Mouse (Mus musculus): Measurements from ENCODE around the gene Npas1.

The Npas1 gene

GRCm38 (mm10) chr7:16468115-16468514 is 9.4 kb downstream of the Npas1 start:
- DNase-seq, result no peak

DNA sequence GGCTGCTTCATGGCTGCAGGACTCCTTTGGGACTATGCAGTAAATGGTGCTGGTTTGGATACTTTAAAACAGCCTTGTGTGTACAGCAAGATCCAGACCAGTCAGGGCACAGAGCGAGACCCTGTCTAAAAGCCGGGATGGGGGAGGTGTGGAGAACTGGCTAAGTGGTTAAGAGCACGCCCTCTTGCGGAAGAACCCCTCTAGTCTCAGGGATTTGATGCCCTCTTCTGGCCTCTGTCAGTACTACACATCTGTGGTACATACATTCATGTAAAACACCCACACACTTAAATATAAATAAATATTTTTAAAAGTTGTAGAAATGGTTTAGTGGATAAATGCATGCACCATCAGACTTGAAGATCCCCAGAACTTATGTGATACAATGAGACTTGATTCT is 11.0 kb downstream of the Npas1 start:
- DNase-seq, result peak; percentile 35 to 38

GRCm38 (mm10) chr7:16465568-16465967 is 12.0 kb downstream of the Npas1 start:
- no peak for DNase-seq

DNA sequence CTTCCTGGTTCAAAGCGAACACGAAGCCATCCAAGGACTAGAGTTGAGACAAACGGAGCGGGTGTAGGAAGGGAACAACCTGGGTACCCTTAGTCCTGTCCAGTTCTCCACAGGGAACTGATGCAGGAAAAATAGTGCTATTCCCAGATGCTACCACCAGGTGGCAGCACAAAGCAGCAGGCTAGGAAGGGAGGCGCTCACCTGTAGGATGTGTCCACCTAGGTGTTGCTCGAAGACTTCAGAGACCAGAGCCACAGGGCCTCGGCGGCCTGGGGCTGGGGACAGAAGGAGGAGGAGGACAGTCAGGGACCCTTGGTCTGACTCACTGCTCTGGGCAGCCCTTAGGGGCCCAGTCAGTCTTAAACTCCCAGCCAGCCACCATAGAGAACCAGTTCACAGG is 12.4 kb downstream of the Npas1 start:
- peak; percentile 85 for DNase-seq

GRCm38 (mm10) chr7:16463214-16463613 is 14.3 kb downstream of the Npas1 start:
- DNase-seq, result peak; percentile 92

- DNase-seq, result no peak
These were observed 15.8 kb downstream of the Npas1 start for GRCm38 (mm10) chr7:16461705-16462104.

GRCm38 (mm10) chr7:16461151-16461550 is 16.4 kb downstream of the Npas1 start:
- DNase-seq, result no peak

- DNase-seq, result no peak
These were observed 17.0 kb downstream of the Npas1 start for GRCm38 (mm10) chr7:16460566-16460965.

GRCm38 (mm10) chr7:16456289-16456688 is 21.2 kb downstream of the Npas1 start:
- DNase-seq, result no peak

DNA sequence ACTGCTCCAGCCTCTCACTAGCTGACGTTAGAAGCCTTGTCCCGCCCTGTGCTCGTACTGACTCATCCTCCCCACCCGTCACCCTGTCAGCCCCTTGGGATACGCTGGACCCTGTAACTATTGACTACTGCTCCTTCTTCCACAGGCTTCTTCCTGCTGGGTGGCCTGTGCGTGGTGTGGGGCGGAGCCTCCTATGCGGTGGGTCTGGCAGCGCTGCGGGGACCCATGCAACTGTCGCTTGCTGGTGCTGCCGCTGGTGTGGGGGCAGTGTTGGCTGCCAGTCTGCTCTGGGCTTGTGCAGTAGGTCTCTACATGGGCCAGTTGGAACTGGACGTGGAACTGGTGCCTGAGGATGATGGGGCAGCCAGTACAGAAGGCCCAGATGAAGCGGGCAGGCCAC is 22.5 kb downstream of the Npas1 start:
- DNase-seq, result no peak

- peak; percentile 41 to 62 for DNase-seq
These were observed 24.3 kb downstream of the Npas1 start for GRCm38 (mm10) chr7:16453118-16453711.

DNA sequence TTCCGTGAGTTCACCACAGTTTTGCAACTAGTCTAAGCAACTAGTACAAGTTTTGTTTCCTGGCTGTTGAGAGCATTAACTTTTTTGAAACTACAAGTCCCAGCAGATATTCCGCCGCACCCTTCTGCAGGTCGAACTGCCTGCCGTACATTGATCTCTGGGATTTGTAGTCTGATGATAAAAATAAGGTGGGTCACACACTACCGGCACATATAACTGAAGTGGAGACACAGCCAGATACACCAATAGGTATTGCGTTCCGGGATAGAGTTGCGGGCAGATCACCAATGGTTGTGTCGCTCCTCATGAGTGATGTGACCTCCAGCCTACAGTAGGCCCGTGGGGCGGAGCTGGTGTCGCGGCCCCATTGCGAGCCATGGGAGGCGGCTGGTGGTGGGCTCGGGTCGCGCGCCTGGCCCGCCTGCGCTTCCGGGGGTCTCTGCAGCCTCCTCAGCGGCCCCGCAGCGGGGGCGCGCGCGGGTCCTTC is 24.9 kb downstream of the Npas1 start, which contains the start of gene Tmem160:
Tmem160 (plus strand) TSS at position 193 of the 487 bp plus-strand sequence.
- DNase-seq, result peak; percentile 87 to 92

DNA sequence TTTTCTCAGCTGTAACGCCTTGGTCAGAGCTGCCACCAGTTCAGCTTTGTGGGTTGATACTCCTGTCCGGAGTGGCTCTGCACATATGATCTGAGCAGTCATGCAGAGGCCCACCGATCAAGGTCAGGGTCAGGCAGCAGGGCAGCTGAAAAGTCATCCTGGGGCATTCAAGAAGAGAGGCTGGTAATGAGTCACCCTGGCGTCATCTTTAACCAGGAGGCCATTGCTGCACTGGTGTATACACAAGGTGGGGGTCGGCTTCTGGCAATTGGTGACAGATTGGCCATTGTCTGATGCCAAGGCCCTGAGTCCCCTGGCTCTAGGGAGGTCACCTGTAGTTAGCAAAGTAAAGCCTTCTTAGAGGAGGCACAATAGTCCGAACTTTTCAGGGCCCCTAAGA is 25.9 kb downstream of the Npas1 start:
- no peak for DNase-seq

DNA sequence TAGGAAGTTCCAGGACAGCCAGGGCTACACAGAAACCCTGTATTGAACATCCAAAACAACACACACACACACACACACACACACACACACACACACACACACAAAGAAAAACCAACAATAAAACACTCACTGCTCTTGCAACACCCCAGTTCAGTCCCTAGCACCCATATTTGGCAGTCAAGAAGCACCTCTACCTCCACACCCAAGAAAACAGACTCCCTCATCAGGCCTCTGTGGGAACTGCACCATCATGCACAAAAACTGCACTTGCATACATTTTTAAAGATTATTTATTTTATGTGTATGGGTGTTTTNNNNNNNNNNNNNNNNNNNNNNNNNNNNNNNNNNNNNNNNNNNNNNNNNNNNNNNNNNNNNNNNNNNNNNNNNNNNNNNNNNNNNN is 36.3 kb downstream of the Npas1 start:
- DNase-seq, result no peak

- DNase-seq, result no peak
These were observed 42.4 kb downstream of the Npas1 start for GRCm38 (mm10) chr7:16435088-16435487.

DNA sequence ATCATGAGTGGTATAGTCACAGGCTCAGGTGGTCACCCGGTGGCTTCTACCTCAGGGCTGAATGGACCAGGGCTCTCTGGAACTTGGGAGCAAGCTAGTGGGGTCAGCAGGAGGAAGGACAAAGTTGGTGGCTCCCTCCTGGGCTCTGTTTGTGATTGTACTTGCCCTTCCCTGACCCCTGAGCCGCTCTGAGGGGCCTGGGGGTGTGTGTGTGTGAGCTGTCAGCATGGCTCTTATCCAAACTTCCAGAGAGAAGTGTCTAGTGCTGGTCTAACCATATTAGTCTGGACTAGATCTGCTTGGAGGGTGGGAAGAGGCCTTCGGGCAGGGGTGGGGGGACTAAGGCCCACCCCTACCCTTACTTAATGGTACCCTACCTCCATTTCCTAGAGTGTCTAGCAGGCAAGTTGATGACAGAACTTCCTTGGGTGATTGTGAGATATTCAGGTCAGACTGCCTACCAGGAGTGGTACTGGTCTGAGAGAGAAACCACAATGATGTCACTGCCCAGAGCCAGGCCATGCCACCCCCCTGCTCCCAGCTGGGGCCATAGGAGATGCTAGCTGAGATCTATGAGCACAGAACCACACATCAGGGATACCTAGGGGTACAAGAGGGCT is 44.1 kb downstream of the Npas1 start:
- DNase-seq, result no peak

DNA sequence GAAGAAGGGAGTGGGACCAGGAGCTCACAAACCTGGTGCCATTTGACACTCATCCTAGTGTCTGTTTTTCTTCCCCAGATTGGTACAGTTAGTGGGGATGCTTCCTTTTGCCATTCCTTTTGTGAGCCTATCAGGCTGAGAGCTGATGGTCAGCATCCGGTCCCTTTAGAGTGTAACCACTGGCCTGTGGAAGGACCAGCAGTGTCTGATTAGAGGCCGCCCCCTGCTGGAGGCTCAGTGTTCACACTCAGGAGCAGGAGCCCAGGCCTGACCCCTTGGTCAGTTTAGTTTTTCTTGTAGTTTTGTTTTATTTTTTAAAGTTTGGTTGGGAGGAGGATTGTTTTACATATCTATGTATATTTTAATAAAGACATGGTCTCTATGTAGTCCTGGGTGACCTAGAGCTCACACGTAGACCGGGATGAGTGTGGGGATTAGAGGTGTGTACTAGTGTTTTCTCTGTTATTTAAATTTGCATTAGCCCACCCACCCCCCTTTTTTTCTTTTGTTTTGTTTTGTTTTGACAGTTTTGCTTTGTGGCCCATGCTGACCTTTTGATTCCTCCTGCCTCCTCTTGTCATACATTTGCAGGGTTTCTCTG is 51.3 kb downstream of the Npas1 start:
- DNase-seq, result peak; percentile 93 to 94

DNA sequence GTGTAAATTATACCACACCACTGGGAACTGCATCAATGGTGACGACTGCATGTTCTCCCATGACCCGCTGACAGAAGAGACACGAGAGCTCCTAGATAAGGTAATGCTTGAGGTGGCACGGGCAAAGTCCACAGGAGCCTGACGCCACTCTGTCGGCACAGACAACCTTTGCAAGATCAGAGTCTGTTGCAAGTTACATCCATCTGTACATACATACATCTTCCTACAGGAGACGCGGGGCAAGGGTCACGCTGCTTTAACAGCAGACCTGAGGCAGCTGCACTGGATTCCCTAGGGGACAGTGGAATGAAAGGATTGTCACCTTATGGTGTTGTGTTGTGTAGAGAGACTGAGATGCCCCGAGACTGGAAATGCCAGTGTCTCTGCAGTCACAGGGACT is 51.8 kb downstream of the Npas1 start:
- peak in 1 of 2 experiments; percentile 15 for DNase-seq

DNA sequence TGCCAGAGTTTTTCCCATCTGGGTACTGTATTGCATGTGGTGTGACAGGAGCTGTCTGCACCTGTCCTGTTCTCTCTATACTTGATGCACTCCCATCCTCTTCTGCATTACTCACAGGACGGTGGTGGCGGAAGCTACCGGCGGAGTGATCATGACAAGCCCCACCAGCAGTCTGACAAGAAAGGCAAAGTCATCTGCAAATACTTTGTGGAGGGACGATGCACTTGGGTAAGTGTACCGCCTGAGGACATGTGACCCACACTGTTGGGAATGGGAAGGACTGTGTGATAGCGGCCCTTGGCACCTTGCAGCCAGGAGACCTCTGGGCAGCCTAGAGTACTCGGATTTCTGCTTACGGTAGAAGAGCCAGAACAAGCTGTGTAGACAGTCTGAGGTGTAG is 53.8 kb downstream of the Npas1 start:
- DNase-seq, result no peak

DNA sequence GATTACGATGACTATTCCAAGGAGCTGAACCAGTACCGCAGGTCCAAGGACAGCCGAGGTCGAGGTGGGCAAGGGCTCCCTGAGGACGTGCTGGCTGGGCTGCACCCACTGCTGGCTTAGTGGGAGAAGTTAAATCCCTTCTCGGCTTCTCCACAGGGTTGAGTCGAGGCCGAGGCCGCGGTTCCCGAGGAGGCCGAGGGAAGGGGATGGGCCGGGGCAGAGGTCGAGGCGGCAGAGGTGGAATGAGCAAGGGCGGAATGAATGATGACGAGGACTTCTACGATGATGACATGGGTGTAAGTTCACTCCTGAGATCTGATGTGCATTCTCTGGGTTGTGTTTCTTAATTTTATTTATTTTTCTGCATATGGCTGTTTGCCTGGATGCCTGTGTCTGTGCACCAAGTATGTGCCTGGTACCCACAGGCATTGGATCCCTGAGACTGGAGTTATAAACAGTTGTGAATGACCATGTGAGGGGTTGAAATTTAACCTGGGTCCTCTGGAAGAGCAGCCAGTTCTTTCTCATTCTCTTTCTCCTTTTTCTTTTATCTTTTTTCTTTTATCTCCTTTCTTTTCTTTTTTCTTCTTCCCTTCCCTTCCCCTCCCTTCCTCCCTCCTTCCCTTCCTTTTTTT is 55.2 kb downstream of the Npas1 start:
- no peak for DNase-seq

DNA sequence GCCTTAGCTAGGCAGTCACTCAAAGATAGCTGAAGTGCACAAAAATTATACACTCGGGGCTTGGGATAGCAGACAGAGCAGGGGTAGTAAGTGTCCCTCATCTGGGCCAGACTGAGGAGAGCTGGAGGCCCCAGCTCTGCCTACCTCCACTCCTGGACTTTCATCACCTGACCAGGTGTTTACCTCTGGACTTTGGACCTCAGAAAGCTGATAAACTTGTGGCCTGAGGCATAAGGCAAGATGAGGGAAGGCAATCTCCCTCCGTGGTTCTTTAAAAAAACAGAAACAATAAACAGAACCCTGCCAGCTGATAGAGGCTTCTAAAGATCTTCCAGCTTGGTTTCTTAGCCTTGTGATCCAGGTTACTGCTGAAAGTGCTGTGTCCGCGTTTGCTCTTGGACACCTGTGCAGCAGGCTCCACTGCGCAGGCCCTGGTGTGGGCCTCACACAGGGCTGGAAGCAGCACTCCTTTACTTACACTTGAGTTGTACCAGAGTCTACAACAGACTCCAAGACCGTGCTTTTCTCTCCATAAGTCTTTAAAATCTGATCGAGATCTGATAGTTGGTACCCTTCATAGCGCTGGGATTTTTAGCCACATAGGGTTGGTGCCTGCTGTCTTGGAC is 56.9 kb downstream of the Npas1 start:
- no peak for DNase-seq

DNA sequence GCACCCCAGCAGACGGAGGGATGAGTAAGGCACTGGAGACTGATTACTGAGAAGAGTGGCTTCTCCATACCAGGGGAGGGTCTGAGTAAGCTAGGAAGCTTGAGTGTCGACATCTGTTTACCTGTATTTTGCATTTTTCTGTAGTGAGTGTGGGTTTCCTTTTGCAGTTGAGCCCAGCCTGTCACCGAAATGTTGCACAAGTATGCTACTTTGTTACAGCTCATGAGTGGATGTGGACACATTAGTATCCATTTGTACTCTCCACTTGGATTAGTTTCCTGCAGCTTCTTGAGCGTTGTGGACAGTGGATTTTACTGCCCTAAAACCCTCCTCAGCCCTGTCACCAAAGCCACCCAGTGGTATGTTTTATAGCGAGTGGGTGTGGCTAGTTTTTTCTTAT is 58.8 kb downstream of the Npas1 start:
- no peak for DNase-seq

DNA sequence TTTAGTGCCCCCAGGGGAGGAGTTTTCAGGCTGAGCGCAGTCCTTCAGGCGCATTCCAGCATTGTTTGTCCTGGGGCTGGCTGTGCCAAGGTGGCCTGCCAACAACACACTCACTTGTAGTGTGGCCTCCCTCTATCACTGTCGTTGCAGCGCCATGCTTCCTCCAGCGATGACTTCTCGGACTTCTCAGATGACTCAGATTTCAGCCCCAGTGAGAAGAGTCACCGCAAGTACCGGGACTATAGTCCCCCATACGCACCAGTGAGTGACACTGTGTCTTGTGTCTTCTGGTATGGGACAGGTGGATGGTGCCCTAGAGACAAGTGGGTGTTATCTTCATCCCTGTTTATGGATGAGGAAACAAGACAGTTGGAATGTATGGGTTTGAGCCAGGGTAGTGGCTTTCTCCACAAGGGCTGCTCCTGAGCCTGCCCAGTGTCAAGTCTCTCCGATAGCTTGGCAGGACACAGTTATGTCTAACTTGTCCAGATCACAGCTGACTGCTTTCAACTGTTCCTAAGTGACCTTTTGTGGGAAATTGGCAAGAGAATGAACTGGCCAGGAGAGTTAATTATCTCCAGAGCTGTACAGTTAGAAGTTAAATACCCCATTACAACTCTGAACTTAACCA is 60.3 kb downstream of the Npas1 start:
- DNase-seq, result peak in 1 of 2 experiments; percentile 39
